Mouse (Mus musculus): ENCODE data around the gene Gan. TPM values are rescaled to one million over a fixed set of nuclear protein-coding genes. Genes with fewer than 3 reads are reported as not detected.
A peak's percentile ranks its signal among the peaks of the same experiment; 100 is the strongest.

The Gan gene
- total RNA-seq, 1 experiment: 7.9 TPM

GRCm38 (mm10) chr8:117257029-117257820 lies 99.3 kb downstream of the Gan start, which contains the start of gene Cmip:
TSS of gene Cmip (plus strand) at chr8:117257064.
- in situ Hi-C loops (cut with MboI; ENCODE audit: low sequenced_read_pairs in 2 of 2, unreplicated experiment in 2 of 2): no loop called here
- TF ChIP-seq HCFC1 (IDR thresholded peaks at IDR 0.05; ENCODE audit: borderline replicate concordance, insufficient read depth, low read length): no peak
- peak within 1 kb of the TSS; percentile 67 for H3K27ac ChIP-seq (ENCODE audit: insufficient read depth, low read depth, low read length, poor library complexity, severe bottlenecking)
- peak within 1 kb of the TSS; percentile 92 to 96 for H3K4me3 ChIP-seq (ENCODE audit: insufficient read depth in 1 of 2, low read depth in 1 of 2, low read length in 2 of 2, poor library complexity in 1 of 2, severe bottlenecking in 1 of 2)
- DNase-seq (ENCODE audit: low read depth, low spot score): no peak
- peaks cover 2 to 32% of the 10 kb centered on the region in 2 experiments; a peak in 3 of 4 replicates for H3K4me1 ChIP-seq (ENCODE audit: control insufficient read depth in 2 of 2, insufficient read depth in 2 of 2, low read length in 2 of 2, poor library complexity in 1 of 2)
- peak within 1 kb of the TSS; percentile 89 for H3K9ac ChIP-seq (ENCODE audit: insufficient read depth, low read depth, low read length, poor library complexity, severe bottlenecking)
- no peaks in the 10 kb centered on the region for H3K9me3 ChIP-seq (ENCODE audit: control insufficient read depth, insufficient read depth, low read depth, low read length)
- peaks cover 2% of the 10 kb centered on the region; the same call in 1 of the 2 replicates for H3K36me3 ChIP-seq (ENCODE audit: control insufficient read depth, insufficient read depth, low read length, poor library complexity, severe bottlenecking)

- DNase-seq (ENCODE audit: low read depth, low spot score): no peak
- peaks cover 3 to 32% of the 10 kb centered on the region in 2 experiments; a peak in 3 of 4 replicates for H3K4me1 ChIP-seq (ENCODE audit: control insufficient read depth in 2 of 2, insufficient read depth in 2 of 2, low read length in 2 of 2, poor library complexity in 1 of 2)
- in situ Hi-C loops (cut with MboI; ENCODE audit: low sequenced_read_pairs in 2 of 2, unreplicated experiment in 2 of 2): no loop called here
- no peak overlapping the region for H3K27ac ChIP-seq (ENCODE audit: insufficient read depth, low read depth, low read length, poor library complexity, severe bottlenecking)
- peak overlapping the region; percentile 92 to 96 for H3K4me3 ChIP-seq (ENCODE audit: insufficient read depth in 1 of 2, low read depth in 1 of 2, low read length in 2 of 2, poor library complexity in 1 of 2, severe bottlenecking in 1 of 2)
- peak overlapping the region; percentile 89 for H3K9ac ChIP-seq (ENCODE audit: insufficient read depth, low read depth, low read length, poor library complexity, severe bottlenecking)
- H3K9me3 ChIP-seq (ENCODE audit: control insufficient read depth, insufficient read depth, low read depth, low read length): no peaks in the 10 kb centered on the region
- TF ChIP-seq CHD2 (IDR thresholded peaks at IDR 0.05; ENCODE audit: low read depth, low read length): no peak
- TF ChIP-seq ZNF384 (IDR thresholded peaks at IDR 0.05; ENCODE audit: low read depth, low read length): peak; percentile 89
- TF ChIP-seq ZC3H11A (IDR thresholded peaks at IDR 0.05; ENCODE audit: borderline replicate concordance, low read depth, low read length): no peak
- peaks cover 2% of the 10 kb centered on the region; the same call in 1 of the 2 replicates for H3K36me3 ChIP-seq (ENCODE audit: control insufficient read depth, insufficient read depth, low read length, poor library complexity, severe bottlenecking)
Observed at GRCm38 (mm10) chr8:117257821-117258575, 100.1 kb downstream of the Gan start.

GRCm38 (mm10) chr8:117258576-117259040 lies 100.7 kb downstream of the Gan start:
- peaks cover 2% of the 10 kb centered on the region; the same call in 1 of the 2 replicates for H3K36me3 ChIP-seq (ENCODE audit: control insufficient read depth, insufficient read depth, low read length, poor library complexity, severe bottlenecking)
- no peaks in the 10 kb centered on the region for H3K9me3 ChIP-seq (ENCODE audit: control insufficient read depth, insufficient read depth, low read depth, low read length)
- no peak for DNase-seq (ENCODE audit: low read depth, low spot score)
- peaks cover 3 to 35% of the 10 kb centered on the region in 2 experiments; a peak in 3 of 4 replicates for H3K4me1 ChIP-seq (ENCODE audit: control insufficient read depth in 2 of 2, insufficient read depth in 2 of 2, low read length in 2 of 2, poor library complexity in 1 of 2)
- TF ChIP-seq HCFC1 (IDR thresholded peaks at IDR 0.05; ENCODE audit: borderline replicate concordance, insufficient read depth, low read length): no peak
- TF ChIP-seq ZC3H11A (IDR thresholded peaks at IDR 0.05; ENCODE audit: borderline replicate concordance, low read depth, low read length): no peak
- TF ChIP-seq ZNF384 (IDR thresholded peaks at IDR 0.05; ENCODE audit: low read depth, low read length): no peak
- TF ChIP-seq MAFK (IDR thresholded peaks at IDR 0.05; ENCODE audit: insufficient read depth, low read depth, low read length): no peak
- no peak for TF ChIP-seq CHD2 (IDR thresholded peaks at IDR 0.05; ENCODE audit: low read depth, low read length)
- H3K4me3 ChIP-seq (ENCODE audit: insufficient read depth in 1 of 2, low read depth in 1 of 2, low read length in 2 of 2, poor library complexity in 1 of 2, severe bottlenecking in 1 of 2): peak overlapping the region; percentile 92 to 96
- in situ Hi-C loops (cut with MboI; ENCODE audit: low sequenced_read_pairs in 2 of 2, unreplicated experiment in 2 of 2): no loop called here
- H3K9ac ChIP-seq (ENCODE audit: insufficient read depth, low read depth, low read length, poor library complexity, severe bottlenecking): peak overlapping the region; percentile 89; the same call in 1 of the 2 replicates
- no peak overlapping the region for H3K27ac ChIP-seq (ENCODE audit: insufficient read depth, low read depth, low read length, poor library complexity, severe bottlenecking)

GRCm38 (mm10) chr8:117259431-117260001 lies 101.6 kb downstream of the Gan start:
- peaks cover 2% of the 10 kb centered on the region; the same call in 1 of the 2 replicates for H3K36me3 ChIP-seq (ENCODE audit: control insufficient read depth, insufficient read depth, low read length, poor library complexity, severe bottlenecking)
- no peak for TF ChIP-seq ZNF384 (IDR thresholded peaks at IDR 0.05; ENCODE audit: low read depth, low read length)
- TF ChIP-seq MAFK (IDR thresholded peaks at IDR 0.05; ENCODE audit: insufficient read depth, low read depth, low read length): no peak
- TF ChIP-seq CHD2 (IDR thresholded peaks at IDR 0.05; ENCODE audit: low read depth, low read length): no peak
- TF ChIP-seq HCFC1 (IDR thresholded peaks at IDR 0.05; ENCODE audit: borderline replicate concordance, insufficient read depth, low read length): no peak
- TF ChIP-seq ZC3H11A (IDR thresholded peaks at IDR 0.05; ENCODE audit: borderline replicate concordance, low read depth, low read length): no peak
- no peaks in the 10 kb centered on the region for H3K9me3 ChIP-seq (ENCODE audit: control insufficient read depth, insufficient read depth, low read depth, low read length)
- DNase-seq (ENCODE audit: low read depth, low spot score): no peak
- in situ Hi-C loops (cut with MboI; ENCODE audit: low sequenced_read_pairs in 2 of 2, unreplicated experiment in 2 of 2): no loop called here
- peak overlapping the region in 1 of 2 experiments; percentile 92; a peak in 2 of 4 replicates for H3K4me3 ChIP-seq (ENCODE audit: insufficient read depth in 1 of 2, low read depth in 1 of 2, low read length in 2 of 2, poor library complexity in 1 of 2, severe bottlenecking in 1 of 2)
- H3K27ac ChIP-seq (ENCODE audit: insufficient read depth, low read depth, low read length, poor library complexity, severe bottlenecking): no peak overlapping the region
- 0 out of 2 replicates have a peak overlapping the region, but pooled peaks have one; percentile 5 for H3K9ac ChIP-seq (ENCODE audit: insufficient read depth, low read depth, low read length, poor library complexity, severe bottlenecking)
- peaks cover 3 to 35% of the 10 kb centered on the region in 2 experiments; a peak in 3 of 4 replicates for H3K4me1 ChIP-seq (ENCODE audit: control insufficient read depth in 2 of 2, insufficient read depth in 2 of 2, low read length in 2 of 2, poor library complexity in 1 of 2)
